Mouse (Mus musculus) limb, embryonic 12.5 days (tissue): ENCODE data around the gene Ift22. TPM values are rescaled to one million over a fixed set of nuclear protein-coding genes. Genes with fewer than 3 reads are reported as not detected.
A peak's percentile ranks its signal among the peaks of the same experiment; 100 is the strongest.

Source experiments
- ATAC-seq: fragments of 200-750 bp; cut with Nextera tagmentation; 2 replicates; pipeline ENCODE4 v1.8.0; 2017; ENCODE audit warnings: low read depth, moderate TSS enrichment; ENCODE audit not compliant: insufficient number of reproducible peaks, insufficient read depth, low FRiP score, low TSS enrichment
- H3K27ac ChIP-seq: fragments of 300-500 bp; sonication (generic); 2 replicates; pipeline ENCODE4 v1.5.1; 2016; ENCODE audit warnings: mild to moderate bottlenecking, moderate library complexity
- H3K27me3 ChIP-seq: fragments of 300-500 bp; sonication (generic); 2 replicates; pipeline ENCODE4 v1.6.1; 2016; ENCODE audit warnings: mild to moderate bottlenecking, moderate library complexity
- H3K36me3 ChIP-seq: fragments of 300-500 bp; sonication (generic); 2 replicates; pipeline ENCODE4 v1.6.1; 2016; ENCODE audit warnings: mild to moderate bottlenecking, moderate library complexity
- H3K4me1 ChIP-seq: fragments of 300-500 bp; sonication (generic); replicated peaks from 2 replicates; pipeline ENCODE4 v1.6.1; 2016
- H3K4me2 ChIP-seq: fragments of 300-500 bp; sonication (generic); 2 replicates; pipeline ENCODE4 v1.6.1; 2016; ENCODE audit warnings: mild to moderate bottlenecking, moderate library complexity
- H3K4me3 ChIP-seq: fragments of 300-500 bp; sonication (generic); replicated peaks from 2 replicates; pipeline ENCODE4 v1.5.1; 2016; ENCODE audit warnings: mild to moderate bottlenecking
- H3K9ac ChIP-seq: fragments of 300-500 bp; sonication (generic); replicated peaks from 2 replicates; pipeline ENCODE4 v1.6.1; 2016; ENCODE audit warnings: mild to moderate bottlenecking, moderate library complexity
- H3K9me3 ChIP-seq: fragments of 300-500 bp; sonication (generic); 2 replicates; pipeline ENCODE4 v1.6.1; 2016; ENCODE audit warnings: mild to moderate bottlenecking, moderate library complexity
- WGBS: fragments of 180-500 bp; shearing (Covaris S2); methylation state at CpG from one replicate; pipeline ENCODE4 v1.1.7; 2016; 5-methylcytosine and 5-hydroxymethylcytosine counted together
- polyA plus RNA-seq: library from polyadenylated mRNA; unstranded; fragments of >200 nt; fragmentation: Nextera tagmentation; extraction: Ambion mirVana; gene quantifications from 2 replicates; pipeline ENCODE4 v1.2.1, GENCODE M21; 2016

Ift22 gene
- polyA plus RNA-seq, 1 experiment from 2014 or later, result 69.8 TPM

DNA sequence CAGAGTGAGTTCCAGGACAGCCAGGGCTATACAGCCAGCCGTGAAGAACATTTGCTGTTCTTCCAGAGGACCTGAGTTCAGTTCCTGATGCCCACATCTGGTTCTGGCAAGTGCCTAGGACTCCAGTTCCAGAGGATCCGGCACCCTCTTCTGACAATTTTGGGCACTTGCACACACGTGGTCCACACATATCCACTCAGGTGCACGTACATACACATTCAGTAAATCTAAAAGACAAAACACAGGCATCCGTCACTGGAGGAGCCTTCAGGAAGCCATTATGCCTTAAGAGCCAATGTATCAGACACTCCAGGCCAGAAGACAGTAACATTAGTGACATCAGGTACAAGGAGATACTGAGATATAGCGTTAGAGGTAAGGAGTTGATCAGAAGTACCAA lies 42.6 kb downstream of the Ift22 start:
- H3K9ac ChIP-seq, result no peak overlapping the region
- no peaks in the 10 kb centered on the region for H3K27me3 ChIP-seq
- H3K27ac ChIP-seq, result no peak overlapping the region
- H3K4me2 ChIP-seq, result no peak overlapping the region
- WGBS, result 90% methylated on average over 6 of the region's 6 CpGs
- no peaks in the 10 kb centered on the region for H3K9me3 ChIP-seq
- no peaks in the 10 kb centered on the region for H3K36me3 ChIP-seq
- H3K4me1 ChIP-seq, result peaks cover 14% of the 10 kb centered on the region
- H3K4me3 ChIP-seq, result no peak overlapping the region
- no peak for ATAC-seq

DNA sequence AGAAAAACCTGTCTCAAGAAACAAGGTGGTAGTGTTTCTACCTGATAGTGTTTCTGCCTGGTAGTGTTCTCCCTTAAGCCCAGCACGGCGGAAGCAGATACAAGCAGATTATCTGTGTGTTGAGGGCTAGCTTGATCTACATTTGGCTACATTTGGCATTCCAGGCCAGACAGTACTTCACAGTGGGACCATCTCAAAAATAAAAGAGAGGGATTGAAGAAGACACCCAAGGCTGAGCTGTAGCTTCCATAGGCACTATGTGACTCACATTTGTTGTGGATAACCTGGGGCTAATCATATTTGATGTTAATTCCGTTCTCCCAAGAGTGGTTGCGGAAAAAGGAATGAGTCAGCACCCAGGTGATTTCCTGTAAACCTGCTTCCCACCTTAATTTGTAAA lies 44.2 kb downstream of the Ift22 start:
- no peak overlapping the region for H3K4me3 ChIP-seq
- H3K9me3 ChIP-seq, result no peaks in the 10 kb centered on the region
- 73% methylated on average over 4 of the region's 4 CpGs for WGBS
- H3K4me1 ChIP-seq, result peaks cover 17% of the 10 kb centered on the region
- H3K27me3 ChIP-seq, result no peaks in the 10 kb centered on the region
- peak overlapping the region; percentile 79; the same call in 1 of the 2 replicates for H3K4me2 ChIP-seq
- peaks cover 7% of the 10 kb centered on the region; the same call in 1 of the 2 replicates for H3K36me3 ChIP-seq
- no peak overlapping the region for H3K27ac ChIP-seq
- ATAC-seq, result no peak
- H3K9ac ChIP-seq, result no peak overlapping the region

DNA sequence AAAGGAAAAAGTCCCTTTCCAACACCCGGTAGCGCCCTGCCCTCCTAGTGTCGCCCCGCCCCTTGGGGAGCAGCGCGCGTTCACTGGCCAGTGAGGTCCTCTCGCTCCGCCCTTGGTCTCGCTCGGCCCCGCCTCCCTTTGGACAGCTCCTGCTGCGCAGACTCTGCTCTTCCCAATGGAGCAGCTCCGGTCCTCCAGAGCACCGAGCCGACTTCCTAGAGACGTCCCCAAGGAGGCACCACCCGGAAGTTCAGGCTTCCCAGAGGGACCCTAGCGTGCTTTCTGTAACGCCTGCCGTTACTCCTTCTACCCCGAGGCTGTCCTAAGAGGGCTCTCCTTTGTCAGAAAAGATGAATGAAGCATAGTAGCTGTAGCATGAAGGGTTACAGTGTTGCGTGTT lies 45.1 kb downstream of the Ift22 start, which contains the start of gene Fis1:
Fis1 (plus strand) TSS at position 261 of the 400 bp plus-strand sequence.
- Histone ChIP-seq H3K4me3 (peak within 1 kb of the TSS; percentile 74), H3K4me2 (peak within 1 kb of the TSS; percentile 79), H3K27ac (peak within 1 kb of the TSS; percentile 64; the same call in 1 of the 2 replicates), H3K4me1 (peaks cover 17% of the 10 kb centered on the region), H3K9me3 (no peaks in the 10 kb centered on the region), H3K36me3 (peaks cover 10% of the 10 kb centered on the region; the same call in 1 of the 2 replicates), H3K9ac (peak within 1 kb of the TSS; percentile 74), H3K27me3 (no peaks in the 10 kb centered on the region)
- 0% methylated on average over 23 of the region's 23 CpGs for WGBS
- peak; percentile 95 for ATAC-seq

DNA sequence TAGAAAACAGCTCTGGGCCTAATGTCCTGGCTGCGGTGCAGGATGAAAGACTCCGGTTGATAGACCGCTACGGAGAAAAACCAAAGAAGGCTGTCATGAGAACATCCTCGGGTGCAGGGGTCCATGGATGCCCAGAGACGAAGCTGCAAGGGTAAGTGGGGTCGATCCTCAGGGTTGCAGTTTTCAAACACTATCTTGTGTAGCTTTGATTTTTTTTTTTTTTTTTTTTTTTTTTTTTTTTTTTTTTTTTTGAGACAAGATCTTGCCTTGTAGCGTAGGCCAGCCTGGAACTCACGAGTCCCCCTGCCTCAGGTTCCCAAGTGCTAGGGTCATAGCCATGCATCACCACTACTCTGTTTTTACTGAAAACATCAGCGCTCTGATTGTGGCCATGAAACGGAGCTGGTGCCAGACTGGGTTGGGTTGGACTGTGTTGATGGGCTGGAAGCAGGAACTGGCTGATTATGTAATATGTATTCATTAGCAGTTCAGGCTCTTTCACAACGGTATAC lies 45.5 kb downstream of the Ift22 start:
- H3K9ac ChIP-seq, result peak overlapping the region; percentile 74
- peaks cover 17% of the 10 kb centered on the region for H3K4me1 ChIP-seq
- 3% methylated on average over 12 of the region's 12 CpGs for WGBS
- peak overlapping the region; percentile 79 for H3K4me2 ChIP-seq
- H3K4me3 ChIP-seq, result peak overlapping the region; percentile 74
- ATAC-seq, result no peak
- no peaks in the 10 kb centered on the region for H3K9me3 ChIP-seq
- no peaks in the 10 kb centered on the region for H3K27me3 ChIP-seq
- peak overlapping the region; percentile 64; the same call in 1 of the 2 replicates for H3K27ac ChIP-seq
- peaks cover 10% of the 10 kb centered on the region; the same call in 1 of the 2 replicates for H3K36me3 ChIP-seq

DNA sequence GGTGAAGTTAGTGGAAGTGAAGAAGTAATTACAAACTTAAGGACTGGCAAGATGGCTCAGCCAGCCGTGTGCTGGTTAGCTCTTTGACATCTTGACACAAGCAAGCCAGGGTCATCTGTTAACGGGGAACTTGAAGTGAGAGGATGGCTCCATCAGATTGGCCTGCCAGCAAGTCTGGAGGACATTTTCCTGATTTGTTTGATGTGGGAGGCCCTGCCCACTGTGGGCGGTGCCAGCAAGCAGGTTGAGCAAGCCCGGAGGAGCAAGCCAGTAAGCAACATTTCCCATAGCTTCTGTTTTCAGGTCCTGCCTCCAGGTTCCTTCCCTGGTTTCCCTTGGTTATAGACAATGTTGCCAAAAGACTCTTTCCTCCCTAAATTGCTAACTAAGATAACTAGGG lies 47.7 kb downstream of the Ift22 start:
- 80% methylated on average over 4 of the region's 4 CpGs for WGBS
- Histone ChIP-seq H3K9ac (no peak overlapping the region), H3K4me3 (no peak overlapping the region), H3K4me2 (no peak overlapping the region), H3K9me3 (no peaks in the 10 kb centered on the region), H3K27ac (no peak overlapping the region), H3K27me3 (no peaks in the 10 kb centered on the region), H3K4me1 (peaks cover 17% of the 10 kb centered on the region), H3K36me3 (peaks cover 10% of the 10 kb centered on the region; the same call in 1 of the 2 replicates)
- ATAC-seq, result no peak

DNA sequence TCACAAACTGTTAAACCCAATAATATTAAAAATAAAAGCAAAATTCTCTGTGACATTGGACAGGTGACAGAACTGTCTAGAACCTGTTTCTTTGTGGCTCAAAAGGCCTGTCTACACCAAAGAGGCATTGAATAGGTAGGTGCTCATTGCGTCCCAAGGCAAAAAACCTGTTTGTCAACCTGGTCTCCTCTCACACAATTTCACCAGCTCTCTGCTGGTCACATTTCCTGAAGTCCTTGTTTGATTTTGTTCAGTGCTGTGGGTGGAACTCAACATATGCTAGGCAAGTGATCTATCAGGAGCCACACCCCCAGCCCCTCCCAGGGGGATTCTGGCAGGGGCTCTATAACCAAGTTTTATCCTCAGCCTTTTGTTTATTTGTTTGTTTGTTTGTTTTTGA lies 49.3 kb downstream of the Ift22 start:
- Histone ChIP-seq H3K9me3 (no peaks in the 10 kb centered on the region), H3K4me2 (no peak overlapping the region), H3K4me3 (no peak overlapping the region), H3K36me3 (peaks cover 10% of the 10 kb centered on the region; the same call in 1 of the 2 replicates), H3K9ac (no peak overlapping the region), H3K27me3 (no peaks in the 10 kb centered on the region), H3K4me1 (peaks cover 21% of the 10 kb centered on the region), H3K27ac (no peak overlapping the region)
- ATAC-seq, result no peak
- WGBS, result 91% methylated on average over 1 of the region's 1 CpGs

DNA sequence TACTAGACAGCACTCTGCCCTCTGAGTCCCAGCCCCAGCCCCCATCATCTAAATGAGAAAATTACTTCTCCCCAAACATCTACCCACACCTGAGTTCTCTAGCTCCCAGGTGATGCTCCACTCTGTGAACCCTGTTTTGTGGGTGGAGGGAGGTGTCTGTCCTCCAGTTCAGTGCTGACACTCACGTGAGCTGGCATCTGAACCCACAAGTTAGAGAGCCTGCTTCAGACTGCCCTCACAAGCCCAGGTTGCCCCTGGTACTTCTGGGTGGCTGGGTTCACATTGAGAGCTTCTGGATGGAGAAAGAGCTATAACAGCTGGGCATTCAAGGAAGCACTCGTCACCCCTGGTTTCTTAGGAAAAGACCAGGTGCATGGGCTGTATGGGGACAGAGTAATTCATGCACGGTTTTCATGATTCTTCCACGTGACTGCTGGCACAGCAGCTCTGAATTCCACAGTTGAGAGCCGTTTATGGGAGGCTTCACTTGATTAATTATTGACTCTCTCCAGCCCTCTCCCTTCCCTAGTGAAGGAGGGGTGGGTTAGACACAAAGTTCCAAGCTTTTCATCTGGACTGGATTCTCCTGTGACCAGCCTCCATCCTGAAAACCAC lies 51.1 kb downstream of the Ift22 start:
- WGBS, result 71% methylated on average over 5 of the region's 5 CpGs
- Histone ChIP-seq H3K9ac (no peak overlapping the region), H3K4me1 (peaks cover 19% of the 10 kb centered on the region), H3K27me3 (no peaks in the 10 kb centered on the region), H3K4me3 (no peak overlapping the region), H3K27ac (no peak overlapping the region), H3K36me3 (peaks cover 21% of the 10 kb centered on the region), H3K9me3 (no peaks in the 10 kb centered on the region), H3K4me2 (no peak overlapping the region)
- ATAC-seq, result no peak

DNA sequence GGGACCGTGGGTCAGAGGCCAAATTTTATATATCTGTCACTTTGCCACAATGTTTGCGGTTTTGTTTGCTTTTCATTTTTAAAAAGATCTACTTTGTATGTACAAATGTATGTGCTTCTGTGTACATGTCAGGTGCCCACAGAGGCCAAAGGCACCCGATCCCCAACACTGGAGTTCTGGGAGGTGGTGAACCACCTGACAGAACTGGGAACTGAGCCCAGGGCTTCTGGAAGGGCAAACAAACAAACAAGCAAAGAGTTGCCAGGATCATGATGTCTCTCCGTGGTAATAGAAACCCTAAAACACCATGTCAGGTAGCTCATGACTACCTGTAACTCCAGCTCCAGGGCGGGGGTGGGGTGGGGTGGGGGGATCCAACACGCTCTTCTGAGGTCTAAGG lies 52.1 kb downstream of the Ift22 start:
- Histone ChIP-seq H3K9me3 (no peaks in the 10 kb centered on the region), H3K4me2 (no peak overlapping the region), H3K36me3 (peaks cover 31% of the 10 kb centered on the region), H3K4me1 (peaks cover 16% of the 10 kb centered on the region), H3K4me3 (no peak overlapping the region), H3K27me3 (no peaks in the 10 kb centered on the region), H3K27ac (no peak overlapping the region), H3K9ac (no peak overlapping the region)
- no peak for ATAC-seq
- 88% methylated on average over 6 of the region's 6 CpGs for WGBS

DNA sequence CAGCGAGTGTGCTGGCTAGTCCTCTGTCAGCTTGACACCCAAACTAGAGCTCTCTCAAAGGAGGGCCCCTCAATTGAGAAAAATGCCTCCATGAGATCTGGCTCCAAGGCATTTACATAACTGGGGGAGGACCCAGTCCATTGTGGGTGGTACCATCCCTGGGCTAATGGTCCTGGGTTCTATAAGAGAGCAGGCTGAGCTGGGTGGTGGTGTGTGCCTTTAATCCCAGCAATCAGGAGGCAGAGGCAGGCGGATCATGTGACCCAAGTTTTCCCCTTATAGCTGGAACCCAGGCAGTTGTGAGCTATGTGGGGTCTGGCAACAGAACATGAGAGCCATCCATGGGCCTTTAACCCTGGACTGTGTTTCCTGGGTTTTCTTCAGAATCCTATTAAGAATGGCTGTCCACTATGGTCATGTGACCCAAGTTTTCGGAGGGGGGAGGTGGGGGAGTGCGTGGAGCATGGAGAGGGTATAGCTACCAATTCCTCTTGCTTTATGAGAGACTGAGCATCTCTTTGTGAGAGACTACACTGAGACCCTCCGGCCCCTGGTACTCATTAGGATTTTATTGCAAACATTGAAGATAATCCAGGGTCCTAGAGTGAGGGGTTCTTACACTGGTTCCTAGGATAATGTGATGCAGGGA lies 53.5 kb downstream of the Ift22 start:
- Histone ChIP-seq H3K36me3 (peaks cover 45% of the 10 kb centered on the region), H3K4me3 (peak overlapping the region; percentile 66)

DNA sequence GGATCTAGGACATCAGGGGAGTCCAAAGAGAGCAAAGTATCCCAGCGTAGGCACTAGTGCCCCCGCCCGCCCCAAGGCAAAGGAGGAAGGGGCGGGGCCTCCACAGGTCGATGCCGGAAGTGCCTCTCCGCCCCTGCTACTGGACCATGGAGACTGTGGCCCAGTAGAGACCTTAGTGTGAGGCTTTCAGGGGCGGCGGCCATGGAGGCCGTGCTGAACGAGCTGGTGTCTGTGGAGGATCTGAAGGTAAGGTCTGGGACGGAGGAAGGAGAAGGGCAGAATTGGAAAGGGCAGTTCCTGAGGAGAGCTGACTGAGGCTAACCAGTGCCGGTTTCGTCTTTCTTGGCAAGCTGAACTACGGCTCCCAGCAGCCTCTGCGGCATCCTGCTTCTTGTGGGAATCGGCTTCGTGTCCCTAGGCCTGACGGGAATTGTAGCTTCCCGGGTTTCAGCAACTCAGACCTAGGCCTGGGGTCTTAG lies 54.1 kb downstream of the Ift22 start:
- Histone ChIP-seq H3K27me3 (no peaks in the 10 kb centered on the region), H3K4me2 (peak overlapping the region; percentile 74), H3K4me1 (peaks cover 16% of the 10 kb centered on the region), H3K27ac (peak overlapping the region; percentile 76), H3K4me3 (peak overlapping the region; percentile 66), H3K9ac (peak overlapping the region; percentile 75), H3K9me3 (no peaks in the 10 kb centered on the region), H3K36me3 (peaks cover 45% of the 10 kb centered on the region)
- ATAC-seq, result peak; percentile 89
- WGBS, result under 1% methylated on average over 20 of the region's 20 CpGs

More for the DNA sequence above, 53.5 kb downstream of the Ift22 start:
- Histone ChIP-seq H3K27me3 (no peaks in the 10 kb centered on the region), H3K4me2 (peak overlapping the region; percentile 74), H3K4me1 (peaks cover 14% of the 10 kb centered on the region), H3K9me3 (no peaks in the 10 kb centered on the region), H3K27ac (peak overlapping the region; percentile 76), H3K9ac (peak overlapping the region; percentile 75)
- WGBS, result 19% methylated on average over 5 of the region's 5 CpGs
- no peak for ATAC-seq

DNA sequence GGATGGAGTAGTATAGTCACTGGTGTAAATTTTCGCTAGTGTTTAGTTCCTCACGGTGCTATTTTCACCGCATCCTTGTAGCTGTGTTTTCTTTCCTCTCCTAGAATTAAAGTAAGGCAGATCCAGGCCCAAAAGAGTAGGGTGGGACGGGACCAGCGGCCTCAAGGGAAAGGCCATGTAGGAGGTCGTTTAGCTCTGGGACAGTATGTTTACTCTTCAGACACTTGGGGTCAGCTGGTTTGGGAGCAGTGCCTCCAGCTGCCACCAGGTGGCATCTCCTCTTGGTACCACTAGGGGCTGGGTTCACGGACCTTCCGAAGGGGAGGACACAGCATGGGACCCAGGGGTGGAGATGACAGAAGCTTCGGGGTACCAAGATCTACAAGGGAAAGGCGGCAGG lies 54.6 kb downstream of the Ift22 start:
- 0 out of 2 replicates have a peak, but pooled peaks have one; percentile 45 for ATAC-seq
- Histone ChIP-seq H3K4me1 (peaks cover 16% of the 10 kb centered on the region), H3K9ac (peak overlapping the region; percentile 75), H3K4me2 (peak overlapping the region; percentile 74), H3K36me3 (peaks cover 40% of the 10 kb centered on the region), H3K4me3 (peak overlapping the region; percentile 66), H3K9me3 (no peaks in the 10 kb centered on the region), H3K27me3 (no peaks in the 10 kb centered on the region), H3K27ac (peak overlapping the region; percentile 76)
- 3% methylated on average over 10 of the region's 10 CpGs for whole genome bisulfite sequencing
